Mouse (Mus musculus): ENCODE results near the gene Slc48a1. TPM values are rescaled to one million over a fixed set of nuclear protein-coding genes. Genes with fewer than 3 reads are reported as not detected.
A peak's percentile ranks its signal among the peaks of the same experiment; 100 is the strongest.

Gene Slc48a1
- polyA plus RNA-seq, 1 experiment from 2014 or later = 69.6 TPM

DNA sequence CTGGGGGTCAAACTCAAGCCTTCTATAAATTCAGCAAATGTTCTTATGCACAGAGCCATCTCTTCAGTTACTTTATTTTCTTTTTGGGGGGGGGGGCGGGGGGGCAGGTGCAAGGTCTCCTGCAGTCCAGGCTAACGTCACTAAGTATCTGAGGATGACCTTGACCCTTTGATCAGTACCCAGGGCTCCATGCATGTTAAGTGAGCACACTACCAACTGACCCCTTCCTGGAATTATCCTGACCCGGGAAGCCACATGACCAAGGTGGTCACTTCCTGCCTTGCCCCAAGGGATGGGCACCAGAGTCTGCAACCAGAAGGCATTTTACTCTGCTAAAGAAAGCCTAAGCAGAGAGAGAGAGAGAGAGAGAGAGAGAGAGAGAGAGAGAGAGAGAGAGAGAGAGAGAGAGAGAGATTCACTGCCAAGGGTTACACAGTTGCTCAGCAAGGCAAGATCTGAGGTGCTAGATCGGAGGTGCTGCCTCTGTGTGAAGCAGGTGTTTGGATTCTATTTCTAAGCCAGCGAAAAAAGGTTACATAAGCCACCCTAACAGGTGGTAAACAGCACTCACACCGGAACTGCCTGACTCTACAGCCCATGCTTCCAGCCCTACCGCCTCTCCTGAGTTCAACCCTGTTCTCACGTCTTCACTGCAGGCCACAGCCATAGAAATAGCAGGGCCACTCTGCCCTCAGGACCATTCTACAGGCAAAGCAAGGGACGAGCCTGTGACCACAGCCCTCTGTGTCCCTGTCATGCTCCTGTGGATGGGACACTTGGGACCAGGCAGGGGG is 14.9 kb upstream of the Slc48a1 start:
- Histone ChIP-seq H3K27me3 (ENCODE audit: control insufficient read depth, insufficient read depth, low read length) (no peaks in the 10 kb centered on the region), H3K27ac (replicated peaks in 1 of 2; ENCODE audit: control insufficient read depth in 1 of 2, insufficient read depth in 1 of 2, low read depth in 2 of 2, low read length in 2 of 2) (no peak overlapping the region), H3K9me3 (ENCODE audit: control insufficient read depth, low read length) (no peaks in the 10 kb centered on the region), H3K36me3 (ENCODE audit: control insufficient read depth, insufficient read depth, low read length) (peaks cover 20% of the 10 kb centered on the region), H3K9ac (ENCODE audit: low read length) (no peak overlapping the region), H3K4me3 (ENCODE audit: control insufficient read depth in 1 of 2, insufficient read depth in 1 of 2, low read depth in 1 of 2, low read length in 2 of 2) (no peak overlapping the region), H3K4me1 (ENCODE audit: control insufficient read depth in 2 of 2, insufficient read depth in 2 of 2, low read length in 2 of 2) (peaks cover 18 to 31% of the 10 kb centered on the region in 2 experiments), H3K4me2 (ENCODE audit: low read length) (0 out of 2 replicates have a peak overlapping the region, but pooled peaks have one; percentile 8)
- 69% methylated on average over 9 of the region's 9 CpGs for whole genome bisulfite sequencing
- no peak for ATAC-seq (ENCODE audit: insufficient number of reproducible peaks, insufficient read depth, low FRiP score, low read depth)

GRCm38 (mm10) chr15:97764532-97764931 is 13.8 kb upstream of the Slc48a1 start:
- Histone ChIP-seq H3K36me3 (ENCODE audit: control insufficient read depth, insufficient read depth, low read length) (peaks cover 9% of the 10 kb centered on the region), H3K27ac (replicated peaks in 1 of 2; ENCODE audit: control insufficient read depth in 1 of 2, insufficient read depth in 1 of 2, low read depth in 2 of 2, low read length in 2 of 2) (no peak overlapping the region), H3K9me3 (ENCODE audit: control insufficient read depth, low read length) (no peaks in the 10 kb centered on the region), H3K4me1 (ENCODE audit: control insufficient read depth in 2 of 2, insufficient read depth in 2 of 2, low read length in 2 of 2) (peaks cover 20 to 34% of the 10 kb centered on the region in 2 experiments), H3K27me3 (ENCODE audit: control insufficient read depth, insufficient read depth, low read length) (no peaks in the 10 kb centered on the region), H3K9ac (ENCODE audit: low read length) (no peak overlapping the region), H3K4me2 (ENCODE audit: low read length) (no peak overlapping the region), H3K4me3 (ENCODE audit: control insufficient read depth in 1 of 2, insufficient read depth in 1 of 2, low read depth in 1 of 2, low read length in 2 of 2) (no peak overlapping the region)
- whole genome bisulfite sequencing = 74% methylated on average over 2 of the region's 2 CpGs
- ATAC-seq (ENCODE audit: insufficient number of reproducible peaks, insufficient read depth, low FRiP score, low read depth) = no peak

GRCm38 (mm10) chr15:97765090-97765794 is 13.1 kb upstream of the Slc48a1 start:
- H3K27ac ChIP-seq (replicated peaks in 1 of 2; ENCODE audit: control insufficient read depth in 1 of 2, insufficient read depth in 1 of 2, low read depth in 2 of 2, low read length in 2 of 2) = no peak overlapping the region

DNA sequence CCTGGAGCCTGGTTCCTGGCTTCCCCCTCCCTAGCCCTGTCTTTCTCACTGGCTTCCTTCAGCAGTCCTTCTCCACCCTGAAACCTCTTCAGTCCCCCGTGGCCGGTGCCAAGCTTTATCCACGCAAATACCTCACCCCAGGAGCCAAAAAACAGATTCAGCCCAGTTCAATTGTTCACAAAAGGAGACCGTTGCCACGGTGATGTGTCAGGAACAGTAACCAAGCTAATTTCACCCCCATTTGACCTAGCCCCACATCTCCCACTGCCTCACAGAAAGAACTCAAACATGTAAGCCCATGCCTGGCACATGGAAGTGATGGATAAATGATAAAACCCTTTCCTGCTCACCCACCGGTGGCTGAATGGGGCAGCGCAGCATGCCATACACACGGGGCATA is 12.1 kb upstream of the Slc48a1 start:
- WGBS = 24% methylated on average over 8 of the region's 8 CpGs
- no peak for ATAC-seq (ENCODE audit: insufficient number of reproducible peaks, insufficient read depth, low FRiP score, low read depth)
- Histone ChIP-seq H3K4me3 (ENCODE audit: control insufficient read depth in 1 of 2, insufficient read depth in 1 of 2, low read depth in 1 of 2, low read length in 2 of 2) (peak overlapping the region; percentile 50 to 57), H3K4me1 (ENCODE audit: control insufficient read depth in 2 of 2, insufficient read depth in 2 of 2, low read length in 2 of 2) (peaks cover 20 to 34% of the 10 kb centered on the region in 2 experiments), H3K9ac (ENCODE audit: low read length) (peak overlapping the region; percentile 81), H3K36me3 (ENCODE audit: control insufficient read depth, insufficient read depth, low read length) (no peaks in the 10 kb centered on the region), H3K27me3 (ENCODE audit: control insufficient read depth, insufficient read depth, low read length) (no peaks in the 10 kb centered on the region), H3K27ac (replicated peaks in 1 of 2; ENCODE audit: control insufficient read depth in 1 of 2, insufficient read depth in 1 of 2, low read depth in 2 of 2, low read length in 2 of 2) (peak overlapping the region; percentile 24 to 42; a peak in 2 of 4 replicates), H3K9me3 (ENCODE audit: control insufficient read depth, low read length) (no peaks in the 10 kb centered on the region), H3K4me2 (ENCODE audit: low read length) (peak overlapping the region; percentile 95)

More at GRCm38 (mm10) chr15:97765090-97765794, 13.1 kb upstream of the Slc48a1 start:
- ATAC-seq (ENCODE audit: insufficient number of reproducible peaks, insufficient read depth, low FRiP score, low read depth) = no peak
- Histone ChIP-seq H3K9me3 (ENCODE audit: control insufficient read depth, low read length) (no peaks in the 10 kb centered on the region), H3K9ac (ENCODE audit: low read length) (peak overlapping the region; percentile 17; the same call in 1 of the 2 replicates), H3K4me2 (ENCODE audit: low read length) (peak overlapping the region; percentile 95), H3K36me3 (ENCODE audit: control insufficient read depth, insufficient read depth, low read length) (peaks cover 3% of the 10 kb centered on the region; the same call in 1 of the 2 replicates), H3K4me1 (ENCODE audit: control insufficient read depth in 2 of 2, insufficient read depth in 2 of 2, low read length in 2 of 2) (peaks cover 20 to 34% of the 10 kb centered on the region in 2 experiments), H3K4me3 (ENCODE audit: control insufficient read depth in 1 of 2, insufficient read depth in 1 of 2, low read depth in 1 of 2, low read length in 2 of 2) (peak overlapping the region; percentile 50 to 57; a peak in 3 of 4 replicates), H3K27me3 (ENCODE audit: control insufficient read depth, insufficient read depth, low read length) (no peaks in the 10 kb centered on the region)
- 42% methylated on average over 13 of the region's 13 CpGs for WGBS

DNA sequence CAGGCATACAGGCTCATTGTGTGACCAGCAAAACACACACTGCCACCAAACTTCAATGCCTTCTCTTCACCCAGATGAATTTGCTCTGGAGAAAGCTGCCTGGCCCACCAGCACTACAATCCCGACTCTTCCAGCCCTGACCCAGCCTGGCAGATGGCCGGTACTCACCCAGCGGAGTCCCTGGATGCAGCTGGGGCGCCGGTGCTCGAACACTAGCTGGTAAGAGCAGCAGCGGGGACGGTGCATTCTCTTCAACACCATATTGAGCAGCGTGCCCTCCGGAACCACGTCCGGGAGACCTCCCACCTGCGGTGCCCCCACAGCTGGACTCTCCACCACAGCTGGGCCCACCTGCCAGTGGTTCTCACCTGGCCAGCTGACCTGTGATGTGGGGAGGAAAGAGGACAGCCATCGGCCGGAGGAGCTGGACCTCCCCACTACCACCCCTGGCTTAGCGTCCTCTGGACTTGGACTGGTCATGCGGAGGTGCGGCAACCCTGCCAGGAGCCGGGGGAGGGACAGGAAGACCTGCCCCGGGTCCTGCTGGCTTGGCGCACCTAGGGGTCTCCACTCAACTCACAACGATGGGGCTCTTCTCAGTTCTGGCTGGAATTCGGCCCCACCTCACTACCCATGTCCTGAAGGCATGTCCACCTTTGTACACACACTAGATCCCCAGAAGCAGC is 11.6 kb upstream of the Slc48a1 start:
- Histone ChIP-seq H3K9ac (ENCODE audit: low read length) (peak overlapping the region; percentile 81), H3K27ac (replicated peaks in 1 of 2; ENCODE audit: control insufficient read depth in 1 of 2, insufficient read depth in 1 of 2, low read depth in 2 of 2, low read length in 2 of 2) (peak overlapping the region; percentile 66 to 80), H3K9me3 (ENCODE audit: control insufficient read depth, low read length) (no peaks in the 10 kb centered on the region), H3K36me3 (ENCODE audit: control insufficient read depth, insufficient read depth, low read length) (no peaks in the 10 kb centered on the region), H3K4me2 (ENCODE audit: low read length) (peak overlapping the region; percentile 95), H3K4me3 (ENCODE audit: control insufficient read depth in 1 of 2, insufficient read depth in 1 of 2, low read depth in 1 of 2, low read length in 2 of 2) (peak overlapping the region; percentile 50 to 57), H3K27me3 (ENCODE audit: control insufficient read depth, insufficient read depth, low read length) (no peaks in the 10 kb centered on the region), H3K4me1 (ENCODE audit: control insufficient read depth in 2 of 2, insufficient read depth in 2 of 2, low read length in 2 of 2) (peaks cover 24 to 34% of the 10 kb centered on the region in 2 experiments)
- no peak for ATAC-seq (ENCODE audit: insufficient number of reproducible peaks, insufficient read depth, low FRiP score, low read depth)
- WGBS = 11% methylated on average over 23 of the region's 23 CpGs

DNA sequence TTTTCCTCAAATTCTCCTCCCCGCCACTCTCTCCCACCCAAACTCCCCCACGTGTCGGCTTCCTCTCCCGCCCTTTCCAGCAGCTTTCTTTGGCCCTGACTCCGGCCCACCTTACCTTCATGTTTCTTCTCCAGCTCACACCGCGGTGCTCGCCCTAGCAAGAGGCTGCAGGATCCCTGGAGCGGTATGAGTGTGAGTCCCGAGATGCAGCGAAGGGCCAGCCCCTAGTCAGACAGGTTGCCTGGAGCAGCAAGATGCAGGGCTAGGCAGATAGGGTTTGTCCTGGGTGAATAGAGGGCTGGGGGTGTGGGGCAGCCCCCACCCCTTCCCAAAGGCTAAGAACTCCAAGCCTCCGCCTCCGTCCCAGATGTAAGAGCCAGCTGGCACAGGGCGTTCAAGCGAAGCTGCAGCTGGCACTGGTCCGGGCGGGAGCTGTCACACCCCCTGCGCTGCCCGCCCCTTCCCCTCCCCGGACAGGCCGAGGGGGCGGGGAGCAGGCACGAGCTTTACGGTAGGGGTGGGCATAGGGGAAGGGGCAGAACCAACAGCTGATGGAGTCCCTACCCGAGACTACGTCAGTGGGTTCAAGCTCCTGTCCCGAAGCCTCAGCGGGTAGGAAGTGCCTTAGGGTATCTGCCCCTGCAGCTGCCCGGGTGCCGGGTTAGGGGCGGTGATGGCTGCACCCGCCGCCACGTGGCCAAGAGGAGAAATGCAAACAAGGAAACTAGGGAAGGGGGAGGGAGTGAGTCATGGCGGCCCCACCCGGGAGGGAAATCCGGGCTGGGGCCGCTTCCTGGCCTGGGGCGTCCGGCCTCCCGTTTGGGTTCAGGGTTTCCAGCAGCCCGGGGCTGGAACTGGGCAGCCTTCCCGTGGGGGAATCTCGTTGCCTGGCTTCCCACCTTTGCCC is 10.8 kb upstream of the Slc48a1 start, which contains the start of gene Rapgef3:
TSS of gene Rapgef3 (minus strand) at position 693 of the 907 bp plus-strand sequence.
- H3K4me3 ChIP-seq (ENCODE audit: control insufficient read depth in 1 of 2, insufficient read depth in 1 of 2, low read depth in 1 of 2, low read length in 2 of 2) = peak within 1 kb of the TSS; percentile 50 to 57
- H3K27ac ChIP-seq (replicated peaks in 1 of 2; ENCODE audit: control insufficient read depth in 1 of 2, insufficient read depth in 1 of 2, low read depth in 2 of 2, low read length in 2 of 2) = peak within 1 kb of the TSS; percentile 80 to 82
- no peaks in the 10 kb centered on the region for H3K9me3 ChIP-seq (ENCODE audit: control insufficient read depth, low read length)
- ATAC-seq (ENCODE audit: insufficient number of reproducible peaks, insufficient read depth, low FRiP score, low read depth) = peak; percentile 86
- H3K4me1 ChIP-seq (ENCODE audit: control insufficient read depth in 2 of 2, insufficient read depth in 2 of 2, low read length in 2 of 2) = peaks cover 27 to 40% of the 10 kb centered on the region in 2 experiments
- H3K27me3 ChIP-seq (ENCODE audit: control insufficient read depth, insufficient read depth, low read length) = no peaks in the 10 kb centered on the region
- under 1% methylated on average over 44 of the region's 44 CpGs for WGBS
- H3K36me3 ChIP-seq (ENCODE audit: control insufficient read depth, insufficient read depth, low read length) = no peaks in the 10 kb centered on the region
- peak within 1 kb of the TSS; percentile 95 for H3K4me2 ChIP-seq (ENCODE audit: low read length)
- H3K9ac ChIP-seq (ENCODE audit: low read length) = peak within 1 kb of the TSS; percentile 81

Measured in heart, embryonic 14.5 days (tissue).